Mouse (Mus musculus): ENCODE data around the gene Rad51b.
A peak's percentile ranks its signal among the peaks of the same experiment; 100 is the strongest.

Gene Rad51b

DNA sequence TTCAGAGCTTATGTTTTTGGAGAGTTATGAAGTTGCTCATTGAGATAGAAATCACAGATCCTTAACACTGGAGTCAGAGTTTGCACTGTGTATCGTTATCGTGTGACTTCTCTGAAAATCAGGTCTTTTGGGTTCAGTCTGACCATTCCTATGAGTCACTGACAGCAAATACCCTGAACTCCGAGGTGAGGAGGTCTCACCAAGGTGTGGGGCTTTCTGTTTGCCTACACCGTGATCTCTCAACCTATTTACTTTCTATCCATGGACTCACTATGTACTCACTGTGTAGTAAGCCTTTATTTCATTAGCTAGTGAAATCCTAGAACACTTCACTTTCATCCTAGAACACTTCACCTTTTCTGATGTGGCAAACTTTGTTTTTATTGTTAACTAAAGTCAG is 34.6 kb downstream of the Rad51b start:
- no peak for DNase-seq

DNA sequence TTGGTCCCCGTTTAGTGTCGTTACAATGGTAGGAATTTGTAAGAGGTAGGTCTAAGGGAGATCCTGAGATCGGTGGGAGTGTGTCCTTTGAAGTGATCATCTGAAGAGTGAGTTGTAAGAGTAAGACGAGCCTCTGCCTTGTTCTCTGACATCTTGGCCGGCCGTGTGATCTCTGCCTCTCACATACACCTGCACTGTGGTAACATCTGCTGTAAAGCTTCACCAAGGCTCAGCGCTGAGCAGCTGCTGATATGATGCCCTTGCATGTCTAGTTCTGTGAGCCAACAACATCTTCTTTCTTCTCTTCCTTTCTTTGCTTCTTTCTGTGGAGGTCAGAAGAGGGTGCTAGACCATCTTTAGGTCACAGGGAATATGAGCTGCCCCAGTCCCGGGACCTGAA is 41.7 kb downstream of the Rad51b start:
- DNase-seq, result no peak

DNA sequence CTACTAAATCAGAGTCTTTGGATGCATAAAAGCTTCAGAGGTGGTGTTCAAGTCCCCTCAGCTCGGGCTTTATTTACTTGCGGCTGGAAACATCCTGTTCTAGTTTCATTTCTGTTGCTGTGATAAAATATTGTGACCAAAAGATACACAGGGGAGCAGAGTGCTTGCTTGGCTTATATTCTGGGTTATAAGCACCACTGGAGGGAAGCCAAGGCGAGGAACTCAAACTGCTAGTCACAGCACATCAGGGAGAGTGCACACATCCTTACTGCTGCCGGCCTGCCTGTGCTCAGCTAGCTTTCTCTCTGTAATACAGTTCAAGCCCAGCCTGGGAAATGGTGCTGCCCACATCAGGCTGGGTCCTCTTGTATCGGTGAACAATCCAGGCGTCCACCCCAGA is 43.4 kb downstream of the Rad51b start:
- DNase-seq, result no peak

DNA sequence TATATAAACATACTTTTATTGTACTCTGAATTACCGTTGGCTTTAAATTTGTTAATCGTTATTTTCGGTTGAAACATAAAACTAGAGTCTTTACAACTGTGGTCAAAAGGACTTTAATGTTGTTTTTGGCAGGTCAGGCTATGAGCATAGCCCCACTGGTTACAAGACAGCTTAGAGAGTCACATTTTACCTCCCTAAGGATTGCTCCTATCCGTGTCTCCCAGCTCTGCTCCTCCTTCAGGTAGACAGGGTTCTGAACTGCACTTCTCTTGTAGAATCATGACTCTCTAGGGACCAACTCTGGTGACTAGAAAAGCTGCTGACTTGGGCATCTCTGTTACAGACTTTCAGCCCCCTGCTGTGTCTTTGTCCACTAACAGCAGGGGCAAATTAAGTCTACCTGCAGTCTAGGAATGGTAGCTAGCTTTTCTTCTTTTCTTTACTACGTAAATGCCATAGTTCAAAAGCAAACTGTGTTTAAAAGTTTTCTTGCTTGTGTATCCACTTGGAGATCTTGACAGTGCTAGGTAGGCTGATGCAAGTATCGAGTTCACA is 44.3 kb downstream of the Rad51b start:
- no peak for DNase-seq

DNA sequence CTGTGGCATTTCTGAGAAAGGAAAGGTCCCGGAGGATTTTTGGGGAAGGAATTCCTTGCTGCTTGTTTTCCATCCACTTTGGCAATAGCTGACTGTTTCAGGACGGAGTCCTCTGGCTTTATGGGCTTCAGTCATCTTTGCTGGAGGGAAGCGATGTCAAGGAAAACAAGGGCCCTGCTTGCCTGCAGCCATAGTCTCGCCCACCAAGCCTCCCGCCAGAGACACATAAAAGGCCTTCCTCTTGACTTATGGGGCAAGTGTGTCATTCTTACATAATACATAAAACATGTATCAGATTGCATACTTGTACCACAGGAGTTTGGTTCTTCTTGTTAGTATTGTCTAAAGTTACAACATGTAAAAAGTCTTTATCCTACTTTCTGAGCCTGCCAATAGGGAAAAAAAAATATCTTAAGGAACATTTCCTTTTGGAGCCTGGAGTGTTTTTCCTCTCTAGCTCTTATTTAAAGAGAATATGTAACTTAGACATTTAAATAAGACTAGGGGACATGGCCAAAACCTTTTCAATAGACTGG is 49.2 kb downstream of the Rad51b start:
- DNase-seq, result no peak

DNA sequence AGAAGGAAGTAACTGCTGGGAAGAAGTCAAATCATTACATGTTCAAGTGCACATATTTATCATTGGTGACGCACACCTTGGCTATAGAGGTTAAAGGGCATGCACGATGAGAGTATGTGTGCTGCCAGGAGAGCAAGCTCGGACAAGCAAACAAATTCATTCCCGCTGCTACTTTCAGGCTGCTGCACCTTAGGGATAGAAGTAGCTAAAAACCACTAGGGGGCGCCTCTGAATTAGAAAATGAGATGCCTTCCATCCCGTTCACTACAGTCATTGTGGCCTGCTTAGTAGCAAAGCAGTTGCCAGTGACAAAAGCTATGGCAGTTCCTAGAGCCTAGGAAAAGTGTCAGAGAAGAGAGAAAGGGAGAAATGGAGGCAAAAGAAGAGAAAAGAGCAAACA is 50.6 kb downstream of the Rad51b start:
- DNase-seq, result peak; percentile 27

DNA sequence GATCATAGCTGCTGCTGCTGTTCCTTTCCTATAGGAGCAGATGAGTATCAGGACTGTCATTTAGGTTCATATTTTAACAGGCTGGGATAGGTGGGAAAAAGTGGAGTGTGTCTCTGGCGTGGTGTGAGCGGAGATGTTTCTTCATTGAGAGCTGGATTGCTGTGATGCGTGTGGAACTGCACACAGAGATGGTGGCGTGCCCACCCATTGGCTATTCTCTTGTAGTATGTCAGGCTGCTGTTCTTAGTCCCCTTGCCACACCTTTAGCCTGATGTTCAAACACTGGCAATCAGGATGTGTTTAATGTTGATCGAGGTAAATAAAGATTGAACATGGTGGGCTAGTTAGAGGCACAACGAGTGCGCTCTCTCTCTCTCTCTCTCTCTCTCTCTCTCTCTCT is 54.4 kb downstream of the Rad51b start:
- no peak for DNase-seq

DNA sequence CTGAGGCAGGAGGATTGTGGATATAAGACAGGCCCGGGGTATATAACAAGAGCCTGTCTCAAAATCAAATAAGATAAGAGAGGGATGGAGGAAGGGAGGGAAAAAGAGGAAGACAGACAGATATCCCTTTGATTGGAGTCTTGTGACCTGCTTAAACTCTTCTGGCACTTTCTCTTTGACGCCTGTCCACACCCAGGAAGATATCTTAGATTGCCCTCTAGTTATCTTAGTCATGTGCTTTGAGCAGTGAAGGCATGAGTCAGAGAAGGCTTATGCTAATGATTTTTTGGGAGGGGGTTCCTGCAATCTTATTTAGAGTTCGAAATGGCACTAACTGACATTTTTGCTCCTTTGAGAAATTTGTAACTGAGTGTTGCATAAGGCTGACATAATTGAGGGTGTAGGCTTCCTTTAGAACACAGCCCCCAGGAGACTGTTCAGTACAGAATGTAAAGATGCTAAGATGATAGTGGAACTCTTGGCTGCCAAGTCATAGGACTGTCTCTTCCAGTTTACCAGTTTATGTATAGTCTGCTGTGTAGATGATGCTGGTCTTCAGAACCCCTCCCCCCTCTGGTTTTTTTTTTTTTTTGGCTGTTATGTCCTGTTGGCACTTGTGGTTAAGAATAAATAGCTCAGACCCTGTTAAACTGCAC is 55.1 kb downstream of the Rad51b start:
- no peak for DNase-seq

DNA sequence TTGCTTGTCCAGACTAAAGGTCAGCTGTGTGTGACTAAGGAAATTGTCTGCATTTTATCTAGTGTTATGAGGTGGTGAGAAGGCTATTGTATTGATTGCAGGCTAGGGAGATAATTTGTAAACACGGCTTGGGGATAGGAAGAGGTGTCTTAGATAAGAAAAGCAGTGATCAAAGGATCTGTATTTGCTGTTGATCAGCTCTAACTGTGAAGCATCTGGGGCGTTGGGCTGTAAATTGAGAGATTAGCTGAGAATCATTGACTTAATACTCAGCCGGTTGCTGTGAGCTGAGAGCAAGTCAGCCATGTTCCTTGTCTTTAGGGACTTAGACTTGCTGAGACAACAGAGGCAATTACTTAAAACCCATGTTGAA is 55.6 kb downstream of the Rad51b start:
- DNase-seq, result no peak

DNA sequence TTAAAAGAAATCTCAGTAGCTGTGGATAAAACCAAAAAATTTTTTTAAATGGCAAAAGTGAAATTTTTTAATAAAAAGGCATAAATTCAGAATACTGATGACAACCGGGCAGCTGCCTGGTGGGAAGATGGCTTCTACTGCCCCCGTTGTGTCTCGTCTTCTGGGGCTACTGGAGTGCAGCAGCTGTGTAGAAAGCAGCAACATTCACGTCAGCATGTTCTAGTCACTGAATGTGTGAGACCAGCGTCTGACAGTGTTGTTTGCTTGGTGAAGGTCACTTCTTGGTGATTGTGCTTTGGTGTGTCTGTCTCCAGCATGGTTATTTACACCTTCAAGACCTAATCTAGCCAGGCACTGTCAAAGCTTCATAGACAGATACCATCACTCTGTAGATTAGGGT is 56.3 kb downstream of the Rad51b start:
- DNase-seq, result no peak

DNA sequence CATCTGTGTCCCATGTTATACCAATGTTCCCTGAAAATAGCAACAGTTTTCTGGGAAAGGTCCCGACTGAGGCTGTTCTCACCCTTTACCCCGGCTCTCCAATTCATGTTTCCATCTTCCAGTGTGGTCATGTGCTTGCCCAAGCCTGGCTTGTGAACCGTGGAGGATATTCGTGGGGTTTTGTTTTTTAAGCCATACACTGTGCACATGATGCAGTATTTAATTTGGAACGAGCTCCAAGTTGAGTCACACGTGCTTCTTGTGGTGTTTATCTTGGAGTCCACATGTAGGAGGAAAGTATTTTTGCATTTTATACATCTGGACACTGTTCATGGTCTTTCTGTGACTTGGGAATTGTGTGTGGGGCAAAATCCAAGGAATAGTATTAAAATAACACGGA is 57.5 kb downstream of the Rad51b start:
- DNase-seq, result no peak

DNA sequence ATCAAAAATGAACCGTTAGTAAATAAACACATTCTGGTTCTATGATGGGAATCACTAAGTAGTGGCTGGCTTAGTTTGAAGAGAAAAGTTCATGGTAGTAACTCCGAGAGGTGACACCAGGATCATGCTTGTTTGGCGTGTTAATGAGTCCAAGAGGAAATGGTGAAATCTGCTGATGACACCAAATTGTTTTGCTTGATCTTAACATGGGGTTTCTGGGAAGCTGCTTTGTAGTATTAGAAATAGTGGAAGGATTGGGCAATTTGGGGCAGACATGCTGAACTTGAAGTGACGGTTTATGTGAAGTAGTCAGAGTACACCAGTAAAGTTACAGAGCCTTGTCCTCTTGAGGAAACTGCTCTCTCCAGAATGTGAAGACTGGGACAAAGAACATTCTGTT is 59.1 kb downstream of the Rad51b start:
- no peak for DNase-seq

DNA sequence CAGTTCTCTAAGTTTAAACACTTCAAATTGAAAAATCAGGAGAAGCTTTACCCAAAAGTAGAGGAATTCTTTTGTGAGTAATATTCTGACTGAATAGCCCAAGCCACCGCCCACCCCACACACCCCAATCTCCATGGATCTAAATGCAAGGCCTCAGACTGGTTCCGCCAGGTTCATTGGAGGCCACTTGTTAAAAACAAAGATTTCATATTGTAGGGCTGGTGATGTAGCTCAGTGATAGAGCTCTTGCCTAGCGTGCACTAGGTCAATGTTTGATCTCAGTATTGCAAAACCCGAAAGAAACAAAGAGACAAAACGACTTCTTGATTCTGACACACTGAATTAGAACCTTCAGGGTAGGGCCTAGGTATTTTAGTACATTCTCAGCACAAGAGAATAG is 60.5 kb downstream of the Rad51b start:
- DNase-seq, result no peak

DNA sequence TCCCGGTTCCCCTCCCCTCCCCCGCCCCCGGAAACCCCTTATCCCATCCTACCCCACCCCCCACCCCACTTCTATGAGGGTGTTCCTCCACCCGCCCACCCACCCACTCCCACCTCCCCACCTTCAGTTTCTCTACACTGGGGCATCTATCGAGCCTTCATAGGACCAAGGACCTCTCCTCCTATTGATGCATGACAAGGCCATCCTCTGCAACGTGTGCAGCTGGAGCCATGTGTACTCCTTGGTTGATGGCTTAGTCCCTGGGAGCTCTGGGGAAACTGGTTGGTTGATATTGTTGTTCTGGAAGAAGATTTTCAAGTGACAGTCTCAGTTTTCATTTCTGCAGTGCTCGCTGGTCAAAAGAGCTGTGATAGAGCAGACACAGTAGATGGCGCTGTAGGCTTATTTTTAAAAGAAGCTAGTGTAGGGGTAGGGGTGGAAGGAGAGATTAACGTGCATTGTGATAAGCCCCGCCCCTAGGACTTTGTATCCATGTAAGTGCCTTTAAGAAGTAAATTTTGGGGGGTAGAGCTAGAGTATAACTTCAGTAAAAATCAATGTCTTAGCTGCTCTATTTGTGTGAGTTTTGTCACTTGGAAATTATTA is 61.6 kb downstream of the Rad51b start:
- peak; percentile 19 for DNase-seq

DNA sequence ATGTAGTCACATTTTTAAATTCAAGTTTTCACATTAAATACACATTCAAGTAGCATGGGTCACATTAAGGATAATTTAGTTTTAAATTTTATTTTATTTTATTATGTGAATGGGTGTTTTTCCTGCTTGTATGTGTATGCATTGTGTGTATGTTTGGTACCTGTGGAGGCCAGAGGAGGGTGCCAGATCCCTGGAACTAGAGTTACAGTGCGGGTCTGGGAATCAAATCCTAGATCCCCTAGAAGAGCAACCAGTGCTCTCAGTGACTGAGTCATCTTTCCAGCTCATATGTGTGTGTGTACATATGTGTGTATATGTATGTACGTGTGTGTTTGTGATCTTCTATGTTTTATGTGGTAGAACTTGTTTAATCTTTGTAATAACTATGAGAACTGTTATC is 62.3 kb downstream of the Rad51b start:
- no peak for DNase-seq

DNA sequence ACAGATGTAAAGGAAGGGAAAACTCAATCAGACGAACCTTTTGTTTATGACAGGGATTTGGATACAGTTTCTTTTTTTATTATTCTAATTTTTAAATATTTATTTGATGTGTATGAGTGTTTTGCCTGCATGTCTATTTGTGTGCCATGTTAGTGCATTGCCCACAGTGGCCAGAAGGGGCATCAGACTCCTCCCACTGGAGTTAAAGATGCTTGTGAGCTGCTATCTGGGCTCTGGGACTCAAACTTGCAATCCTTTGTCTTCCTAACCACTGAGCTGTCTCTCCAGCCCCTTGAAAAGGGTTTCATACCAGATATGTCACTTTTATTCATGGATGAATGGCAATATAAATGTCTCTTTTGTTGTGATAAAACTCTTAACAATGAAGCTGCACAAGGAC is 65.1 kb downstream of the Rad51b start:
- DNase-seq, result no peak

DNA sequence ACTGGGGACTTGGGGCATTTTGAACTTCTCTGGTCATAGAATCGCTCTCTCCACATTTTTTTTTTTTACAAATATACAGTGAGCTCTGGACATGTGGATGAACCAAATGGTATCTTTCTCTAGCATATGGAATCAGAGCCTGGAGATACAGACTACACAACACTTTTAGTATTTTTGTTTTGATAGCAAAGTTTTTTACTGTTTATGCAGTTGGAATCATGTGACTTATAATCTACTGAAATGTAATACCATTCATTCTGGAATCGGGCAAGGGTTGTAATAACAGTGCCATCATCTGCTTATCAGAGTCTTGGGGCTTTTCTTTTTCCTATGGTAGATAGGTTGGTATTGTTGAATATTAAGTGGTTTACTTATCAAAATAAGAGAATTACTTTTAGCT is 67.2 kb downstream of the Rad51b start:
- no peak for DNase-seq

DNA sequence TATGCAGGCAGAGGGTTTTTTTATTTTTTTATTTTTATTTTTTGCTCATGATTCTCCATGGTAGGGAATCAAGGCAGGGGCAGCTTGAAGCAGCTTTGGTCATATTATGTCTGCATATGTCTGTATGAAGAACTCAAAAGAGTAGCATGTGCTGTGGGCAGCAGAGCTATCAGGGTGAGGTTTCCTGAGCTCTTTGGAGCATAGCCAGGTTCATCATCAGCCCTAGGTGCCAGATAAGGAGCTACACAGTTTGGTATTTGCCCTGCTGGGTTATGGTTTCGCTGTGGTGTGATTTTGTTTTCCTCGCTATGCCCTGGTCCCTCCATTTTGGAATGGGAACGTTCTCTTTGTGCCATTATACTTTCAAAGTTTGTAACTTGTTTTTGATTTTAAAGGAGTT is 71.7 kb downstream of the Rad51b start:
- DNase-seq, result no peak

DNA sequence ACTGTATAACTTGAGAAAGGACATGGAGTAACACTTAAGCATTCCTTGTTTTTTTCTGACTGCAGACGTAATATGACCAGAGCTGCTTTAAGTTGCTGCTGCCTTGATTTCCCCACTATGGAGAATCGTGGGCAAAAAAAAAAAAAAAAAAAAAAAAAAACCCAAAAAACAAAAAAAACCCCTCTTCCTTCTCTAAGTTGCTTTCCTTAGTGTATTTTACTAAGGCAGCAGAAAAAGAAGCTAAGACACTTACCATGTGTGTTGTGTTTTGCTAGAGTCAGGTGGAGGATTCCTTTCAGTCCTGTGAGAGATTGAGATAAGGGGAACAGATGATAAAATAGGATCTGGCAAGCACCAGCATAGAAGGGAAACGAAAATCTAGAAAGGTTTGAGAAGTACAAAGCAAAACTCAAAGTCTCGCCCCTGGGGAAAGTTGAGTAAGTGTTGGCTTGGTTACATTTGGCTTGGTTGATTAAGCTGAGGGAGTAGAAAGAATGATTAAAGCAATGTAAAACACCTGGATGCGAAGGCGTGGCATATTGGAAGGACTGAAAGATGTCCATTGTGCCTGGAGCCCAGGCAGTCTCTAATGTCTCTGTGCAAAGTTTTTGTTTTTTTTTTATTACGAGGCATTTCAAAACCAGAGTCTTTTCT is 72.6 kb downstream of the Rad51b start:
- no peak for DNase-seq

DNA sequence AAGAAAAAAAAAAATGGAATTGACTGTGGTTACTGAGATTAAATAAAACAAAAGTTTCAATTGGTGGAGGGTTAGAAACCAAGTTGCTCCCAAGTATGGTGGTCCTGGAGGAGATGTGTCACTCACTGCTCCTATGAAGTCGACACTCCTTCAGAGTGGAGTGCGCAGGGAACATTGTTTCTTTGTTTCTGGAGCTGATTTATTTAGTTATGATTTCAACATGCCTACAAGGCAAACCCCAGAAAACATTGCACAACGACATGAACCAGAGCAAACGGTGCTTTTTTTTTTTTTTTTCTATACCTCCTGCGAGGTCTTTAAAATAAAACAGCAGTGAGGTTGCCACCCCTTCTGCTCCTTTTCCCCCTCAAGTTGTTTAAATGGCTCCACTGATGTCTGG is 75.6 kb downstream of the Rad51b start:
- no peak for DNase-seq

DNA sequence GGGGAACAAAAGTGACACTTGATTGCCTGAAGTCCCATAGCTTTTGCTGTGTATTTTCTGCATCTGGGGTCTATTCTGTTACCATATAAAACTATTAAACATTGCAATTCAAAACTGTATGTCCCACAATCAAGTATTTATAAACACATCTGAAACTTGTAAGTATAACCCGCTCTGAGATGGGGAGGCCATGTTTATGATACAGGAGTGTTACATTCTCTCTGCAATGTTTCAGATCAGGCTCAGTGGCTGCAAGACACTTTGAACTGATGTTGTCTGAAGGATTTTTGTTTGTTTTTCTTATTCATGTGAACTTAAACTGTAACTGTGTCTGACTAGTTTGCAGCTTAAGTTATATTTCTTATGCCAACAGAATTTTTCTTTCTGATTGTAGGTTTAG is 80.3 kb downstream of the Rad51b start:
- DNase-seq, result no peak

DNA sequence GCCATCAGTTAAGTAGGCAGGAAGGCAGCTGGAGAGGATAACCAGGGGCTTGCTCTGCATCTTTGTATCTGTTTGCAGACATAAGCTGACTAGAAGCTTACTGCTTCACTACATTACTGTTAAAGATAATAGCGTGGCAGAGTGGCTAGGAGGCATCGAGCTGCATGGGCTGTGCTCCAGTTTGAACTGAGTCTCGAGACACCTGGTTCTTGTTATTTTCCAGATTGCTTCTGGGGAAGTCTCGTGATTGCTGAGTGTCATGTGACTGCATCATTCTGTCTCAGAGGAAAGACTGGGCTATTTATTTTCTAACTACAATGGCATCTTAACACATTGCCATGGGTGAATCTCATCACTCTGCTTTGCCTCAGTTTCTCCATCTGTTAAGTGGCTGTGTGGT is 80.8 kb downstream of the Rad51b start:
- no peak for DNase-seq

DNA sequence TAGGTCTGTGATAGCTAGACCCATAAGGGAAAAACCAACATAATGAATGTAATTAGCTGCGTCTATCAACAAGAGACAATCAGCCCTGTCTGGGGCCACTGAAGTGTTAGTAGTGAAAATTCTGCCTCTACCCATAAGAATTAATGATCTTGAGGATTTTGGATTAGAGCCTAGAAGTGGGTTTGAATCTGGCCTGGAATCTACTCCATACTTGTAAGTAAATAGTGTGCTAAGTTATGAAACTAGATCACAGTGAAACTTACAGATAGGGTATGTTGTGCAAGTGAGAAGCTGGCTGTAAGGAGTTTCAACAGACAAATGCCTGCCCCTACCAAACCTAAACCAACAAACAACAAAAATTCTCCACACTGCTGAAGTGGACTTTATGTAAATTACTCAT is 83.1 kb downstream of the Rad51b start:
- no peak for DNase-seq

DNA sequence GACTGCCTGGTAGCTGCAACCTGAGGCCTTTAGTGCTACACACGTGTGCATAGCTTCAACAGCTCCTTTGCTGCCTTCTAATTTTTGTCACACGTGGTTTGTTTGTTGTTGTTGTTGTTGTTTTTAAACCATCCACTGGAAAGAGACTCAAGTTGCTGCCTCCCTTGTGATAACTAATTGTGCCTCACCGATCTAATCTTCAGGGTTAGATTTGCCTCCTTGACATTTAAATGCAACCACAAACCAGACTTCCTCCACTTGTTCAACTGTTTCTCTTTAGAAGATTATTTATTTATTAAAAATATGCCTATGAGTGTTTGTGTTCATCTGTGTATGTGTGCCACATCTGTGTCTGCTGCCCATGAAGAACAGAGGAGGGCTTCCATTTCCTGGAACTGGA is 84.4 kb downstream of the Rad51b start:
- DNase-seq, result no peak

All from cerebellum, adult 11-12 months (tissue).